Mouse (Mus musculus) lung, postnatal 4 days (tissue): Measurements from ENCODE around the gene Gucy2e.

Source experiments
- DNase-seq, 2 experiments: peaks; one replicate each; pipeline ENCODE4 v3.0.0; 2021

Gucy2e gene

GRCm38 (mm10) chr11:69236926-69237260, at the start of gene Gucy2e:
Gucy2e (minus strand) TSS chr11:69237036.
- DNase-seq, result no peak

- no peak for DNase-seq
Observed at GRCm38 (mm10) chr11:69277267-69277666, 40.4 kb upstream of the Gucy2e start.

- no peak for DNase-seq
Observed at GRCm38 (mm10) chr11:69276081-69276480, 39.2 kb upstream of the Gucy2e start.

GRCm38 (mm10) chr11:69275650-69276049, 38.8 kb upstream of the Gucy2e start:
- no peak for DNase-seq

- peak; percentile 33 to 83 for DNase-seq
Observed at GRCm38 (mm10) chr11:69272122-69272740, 35.4 kb upstream of the Gucy2e start.

GRCm38 (mm10) chr11:69269575-69269974, 32.7 kb upstream of the Gucy2e start:
- DNase-seq, result peak; percentile 29 to 75

- DNase-seq, result no peak
Observed at GRCm38 (mm10) chr11:69268100-69268499, 31.3 kb upstream of the Gucy2e start.

GRCm38 (mm10) chr11:69267341-69267740, 30.5 kb upstream of the Gucy2e start:
- DNase-seq, result no peak

- DNase-seq, result peak; percentile 22 to 40
Observed at GRCm38 (mm10) chr11:69266253-69266652, 29.4 kb upstream of the Gucy2e start.

GRCm38 (mm10) chr11:69265410-69265809, 28.6 kb upstream of the Gucy2e start:
- DNase-seq, result no peak

GRCm38 (mm10) chr11:69264276-69264675, 27.4 kb upstream of the Gucy2e start:
- DNase-seq, result no peak

GRCm38 (mm10) chr11:69260111-69260510, 23.3 kb upstream of the Gucy2e start:
- DNase-seq, result no peak

GRCm38 (mm10) chr11:69258287-69258686, 21.5 kb upstream of the Gucy2e start:
- DNase-seq, result peak; percentile 58 to 59

GRCm38 (mm10) chr11:69257807-69258206, 21.0 kb upstream of the Gucy2e start:
- peak in 1 of 2 experiments; percentile 25 for DNase-seq

- no peak for DNase-seq
Observed at GRCm38 (mm10) chr11:69257072-69257471, 20.2 kb upstream of the Gucy2e start.

GRCm38 (mm10) chr11:69254808-69255207, 18.0 kb upstream of the Gucy2e start:
- no peak for DNase-seq

GRCm38 (mm10) chr11:69253131-69253530, 16.3 kb upstream of the Gucy2e start:
- DNase-seq, result peak in 1 of 2 experiments; percentile 52

GRCm38 (mm10) chr11:69251953-69252352, 15.1 kb upstream of the Gucy2e start:
- no peak for DNase-seq

- peak in 1 of 2 experiments; percentile 17 for DNase-seq
Observed at GRCm38 (mm10) chr11:69251135-69251842, 14.5 kb upstream of the Gucy2e start.

- no peak for DNase-seq
Observed at GRCm38 (mm10) chr11:69250106-69250505, 13.3 kb upstream of the Gucy2e start.

- DNase-seq, result no peak
Observed at GRCm38 (mm10) chr11:69249131-69249530, 12.3 kb upstream of the Gucy2e start.

GRCm38 (mm10) chr11:69245643-69246042, 8.8 kb upstream of the Gucy2e start:
- peak in 1 of 2 experiments; percentile 17 for DNase-seq

GRCm38 (mm10) chr11:69244911-69245310, 8.1 kb upstream of the Gucy2e start:
- DNase-seq, result peak in 1 of 2 experiments; percentile 54
